In the genomic region with DNA sequence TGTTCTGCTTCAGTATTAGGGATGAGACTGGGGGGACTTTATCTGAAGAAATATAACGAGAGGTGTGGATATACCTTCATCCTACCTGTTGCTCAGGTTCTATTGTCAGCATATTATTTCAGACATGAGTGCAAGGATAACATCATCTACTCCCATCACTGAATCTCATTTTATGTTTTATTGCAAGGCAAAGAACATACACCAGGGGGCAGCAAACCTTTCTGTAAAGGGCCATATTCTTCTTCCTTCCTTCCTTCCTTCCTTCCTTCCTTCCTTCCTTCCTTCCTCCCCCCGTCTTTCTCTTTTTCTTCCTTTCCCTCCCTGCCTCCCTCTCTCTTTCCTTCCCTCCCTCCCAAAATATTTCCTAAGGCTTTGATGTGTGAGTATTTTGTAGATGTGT, we compare ENCODE assay signal across 29 mouse cellular contexts. TPM values are rescaled to one million over a fixed set of nuclear protein-coding genes. Genes with fewer than 3 reads are reported as not detected.
A peak's percentile ranks its signal among the peaks of the same experiment; 100 is the strongest.
DNase-seq lines count a peak whose midpoint lies in the region; ATAC-seq and TF ChIP-seq lines count a peak whose summit lies in the region.
"Had no signal": no experiment of that assay in that cellular context is flagged by ENCODE, and none has a peak within 500 bp of the region (broad histone marks: within the 10 kb centered on the region; RNA-seq: fewer than 3 reads in every experiment).

No protein-coding gene starts in this region.

- no peak for ATAC-seq in intestine, postnatal 0 days
- no peak for ATAC-seq in intestine, embryonic 15.5 days

- no peaks in the 10 kb centered on the region for H3K9me3 ChIP-seq in intestine, postnatal 0 days (ENCODE audit: control insufficient read depth)
- H3K9me3 ChIP-seq in intestine, embryonic 15.5 days, result no peaks in the 10 kb centered on the region
- H3K9me3 ChIP-seq in MEL (replicated peaks; ENCODE audit: insufficient read depth, low read length), result no peaks in the 10 kb centered on the region
- H3K9me3 ChIP-seq: liver, embryonic 15.5 days had no signal

- no peak overlapping the region for H3K9ac ChIP-seq in intestine, postnatal 0 days (ENCODE audit: low read depth, low read length)
- H3K9ac ChIP-seq in intestine, embryonic 15.5 days, result no peak overlapping the region
- H3K9ac ChIP-seq in MEL (ENCODE audit: control insufficient read depth, low read depth, low read length, poor library complexity, severe bottlenecking), result no peak overlapping the region
- H3K9ac ChIP-seq: limb, embryonic 12.5 days; liver, embryonic 15.5 days had no signal

- H3K4me2 ChIP-seq in intestine, postnatal 0 days (replicated peaks; ENCODE audit: low read depth), result no peak overlapping the region
- H3K4me2 ChIP-seq in intestine, embryonic 15.5 days (replicated peaks), result no peak overlapping the region
- H3K4me2 ChIP-seq: limb, embryonic 12.5 days; liver, embryonic 15.5 days had no signal

- intact Hi-C loops in gastrocnemius, adult 2 months (cut with DNase I), result no loop called here

- TF ChIP-seq EP300 in MEL (IDR thresholded peaks at IDR 0.05; ENCODE audit: low read depth in 1 of 2, low read length in 2 of 2), result no peak

- no peak overlapping the region for H3K27ac ChIP-seq in intestine, postnatal 0 days (ENCODE audit: low read depth, low read length)
- no peak overlapping the region for H3K27ac ChIP-seq in intestine, embryonic 15.5 days
- no peak overlapping the region for H3K27ac ChIP-seq in MEL (ENCODE audit: control insufficient read depth, low read depth, low read length)
- H3K27ac ChIP-seq in gastrocnemius, adult 2 months, result no peak overlapping the region
- H3K27ac ChIP-seq: embryonic facial prominence, embryonic 10.5 days; hindbrain, embryonic 10.5 days; limb, embryonic 12.5 days; liver, embryonic 15.5 days had no signal

- no peaks in the 10 kb centered on the region for H3K27me3 ChIP-seq in intestine, postnatal 0 days (replicated peaks; ENCODE audit: control insufficient read depth, insufficient read depth, low read length)
- no peaks in the 10 kb centered on the region for H3K27me3 ChIP-seq in intestine, embryonic 15.5 days (replicated peaks)
- H3K27me3 ChIP-seq in MEL (ENCODE audit: control insufficient read depth in 1 of 2, insufficient read depth in 2 of 2, low read length in 2 of 2), result no peaks in the 10 kb centered on the region
- H3K27me3 ChIP-seq: limb, embryonic 12.5 days; liver, embryonic 15.5 days; megakaryocyte, embryonic 14.5 days had no signal

- peak; percentile 23 for DNase-seq in 3T3-L1 (ENCODE audit: low read depth, low spot score)
- peak; percentile 30 for DNase-seq in MEL (ENCODE audit: low read depth, low spot score)
- peak; percentile 5 for DNase-seq in induced T-regulatory cell, adult 2 months (ENCODE audit: low read depth)
- DNase-seq in cerebellum, adult 11-12 months, result no peak
- DNase-seq in gastrocnemius, adult 2 months, result no peak
- DNase-seq: adrenal gland, postnatal 25 days; cerebellum, adult 2 months; gastrocnemius, postnatal 36 days; lung, postnatal 14 days; midbrain, embryonic 14.5 days; thymus, postnatal 36 days had no signal

- no peak overlapping the region for H3K4me3 ChIP-seq in intestine, postnatal 0 days (ENCODE audit: low read depth, low read length)
- no peak overlapping the region for H3K4me3 ChIP-seq in intestine, embryonic 15.5 days (replicated peaks)
- no peak overlapping the region for H3K4me3 ChIP-seq in MEL (ENCODE audit: control insufficient read depth in 1 of 2, insufficient read depth in 1 of 2, low read depth in 2 of 2, low read length in 2 of 2)
- no peak overlapping the region for H3K4me3 ChIP-seq in gastrocnemius, adult 2 months
- H3K4me3 ChIP-seq: embryonic facial prominence, embryonic 10.5 days; hindbrain, embryonic 10.5 days; limb, embryonic 12.5 days; liver, embryonic 15.5 days; megakaryocyte, embryonic 14.5 days had no signal

- H3K36me3 ChIP-seq in intestine, postnatal 0 days (ENCODE audit: control insufficient read depth, insufficient read depth), result no peaks in the 10 kb centered on the region
- no peaks in the 10 kb centered on the region for H3K36me3 ChIP-seq in intestine, embryonic 15.5 days
- no peaks in the 10 kb centered on the region for H3K36me3 ChIP-seq in MEL (ENCODE audit: control insufficient read depth in 1 of 2, insufficient read depth in 2 of 2, low read length in 2 of 2)
- H3K36me3 ChIP-seq: embryonic facial prominence, embryonic 10.5 days; G1E; hindbrain, embryonic 10.5 days; limb, embryonic 12.5 days; liver, embryonic 15.5 days had no signal

- H3K4me1 ChIP-seq in intestine, postnatal 0 days (replicated peaks; ENCODE audit: control insufficient read depth, insufficient read depth, low read length), result no peaks in the 10 kb centered on the region
- H3K4me1 ChIP-seq in intestine, embryonic 15.5 days (replicated peaks), result no peaks in the 10 kb centered on the region
- H3K4me1 ChIP-seq in MEL (ENCODE audit: control insufficient read depth in 1 of 2, insufficient read depth in 2 of 2, low read length in 2 of 2), result no peaks in the 10 kb centered on the region
- H3K4me1 ChIP-seq: embryonic facial prominence, embryonic 10.5 days; hindbrain, embryonic 10.5 days; limb, embryonic 12.5 days; liver, embryonic 15.5 days; megakaryocyte, embryonic 14.5 days had no signal

- TF ChIP-seq POLR2A in MEL (IDR thresholded peaks at IDR 0.05; ENCODE audit: control insufficient read depth in 1 of 2, insufficient read depth in 1 of 2, low read depth in 1 of 2, low read length in 2 of 2, poor library complexity in 1 of 2), result no peak

- WGBS in intestine, postnatal 0 days, result 48% methylated on average over 2 of the region's 2 CpGs
- 38% methylated on average over 2 of the region's 2 CpGs for WGBS in intestine, embryonic 15.5 days

- H3K79me2 ChIP-seq in MEL (ENCODE audit: control insufficient read depth, insufficient read depth, low read length, poor library complexity), result no peaks in the 10 kb centered on the region

- TF ChIP-seq CTCF in intestine, postnatal 0 days (IDR thresholded peaks at IDR 0.05; ENCODE audit: low read depth), result peak; percentile 21; the same call in 1 of the 2 replicates
- TF ChIP-seq CTCF in MEL (IDR thresholded peaks at IDR 0.05 in 2 of 3, conservative IDR thresholded peaks at IDR 0.05 in 1 of 3; ENCODE audit: control insufficient read depth in 1 of 3, insufficient read depth in 1 of 3, low read depth in 2 of 3, low read length in 3 of 3, poor library complexity in 1 of 3, severe bottlenecking in 1 of 3), result peak in 2 of 3 experiments; percentile 53 to 75; a peak in 3 of 6 replicates
- TF ChIP-seq CTCF in gastrocnemius, adult 2 months (IDR thresholded peaks at IDR 0.05), result no peak

- peak; percentile 79 for TF ChIP-seq RAD21 in MEL (IDR thresholded peaks at IDR 0.05; ENCODE audit: low read depth, low read length)

TF ChIP-seq in MEL, 35 proteins besides CTCF, POLR2A, EP300 and RAD21:
- TF ChIP-seq SIN3A (IDR thresholded peaks at IDR 0.05; ENCODE audit: low read length) (no peak), ZNF384 (IDR thresholded peaks at IDR 0.05; ENCODE audit: low read depth, low read length) (no peak), GABPA (IDR thresholded peaks at IDR 0.05; ENCODE audit: low read depth, low read length) (no peak), TBP (IDR thresholded peaks at IDR 0.05; ENCODE audit: low read depth, low read length) (no peak), POLR2AphosphoS2 (IDR thresholded peaks at IDR 0.05; ENCODE audit: low read length) (no peak), ZC3H11A (IDR thresholded peaks at IDR 0.05; ENCODE audit: low read depth, low read length) (peak; percentile 78), CHD1 (IDR thresholded peaks at IDR 0.05; ENCODE audit: low read depth, low read length) (no peak), UBTF (IDR thresholded peaks at IDR 0.05; ENCODE audit: borderline replicate concordance, insufficient read depth, low read depth, low read length) (no peak), SMC3 (IDR thresholded peaks at IDR 0.05; ENCODE audit: low read depth, low read length) (peak; percentile 96), MYC (IDR thresholded peaks at IDR 0.05; ENCODE audit: low read depth, low read length) (no peak), KAT2A (conservative IDR thresholded peaks at IDR 0.05; ENCODE audit: low read depth, low read length) (no peak), NELFE (IDR thresholded peaks at IDR 0.05; ENCODE audit: low read depth, low read length) (no peak), MEF2A (IDR thresholded peaks at IDR 0.05; ENCODE audit: extremely low read depth, insufficient replicate concordance, low read depth, low read length, poor library complexity, severe bottlenecking) (no peak), TAL1 (IDR thresholded peaks at IDR 0.05; ENCODE audit: low read length) (no peak)

RNA-seq across cellular contexts. Expression of gene Ctsj, which starts 8.2 kb away (rescaled TPM):
- not detected in 2 replicates for polyA plus RNA-seq in intestine, postnatal 0 days (2015; fragmentation: Nextera tagmentation; extraction: Ambion mirVana)
- not detected in 2 replicates for polyA plus RNA-seq in intestine, embryonic 15.5 days (2015; fragmentation: Nextera tagmentation; extraction: Ambion mirVana)
- total RNA-seq in MEL (2012; rRNA removed), result 0.20 and 0.46 TPM in 2 replicates
- under 1 TPM in 1 of 2 experiments, not detected in 1; 0.18 TPM for polyA plus RNA-seq in MEL (2012; ENCODE audit: insufficient read depth in 1 of 2, insufficient read length in 2 of 2, low read depth in 1 of 2, low replicate concordance in 2 of 2, missing spikeins in 1 of 2)
- not detected for total RNA-seq in gastrocnemius, adult 2 months (2021)
- total RNA-seq: adrenal gland, postnatal 25 days; G1E; gastrocnemius, postnatal 36 days; layer of hippocampus, postnatal 14 days; left cerebral cortex, postnatal 10 days had no signal
- polyA plus RNA-seq: C2C12; embryonic facial prominence, embryonic 10.5 days; forebrain, embryonic 11.5 days; G1E; heart, postnatal 0 days; hindbrain, embryonic 10.5 days; kidney, embryonic 14.5 days; large intestine, adult 2 months; limb, embryonic 12.5 days; liver, embryonic 15.5 days; midbrain, embryonic 14.5 days; neural tube, embryonic 14.5 days; small intestine, adult 2 months; testis, adult 2 months had no signal

RNA-seq across cellular contexts. Expression of gene Ctsq, which starts 42.8 kb away (rescaled TPM):
- polyA plus RNA-seq in intestine, postnatal 0 days (2015; fragmentation: Nextera tagmentation; extraction: Ambion mirVana), result not detected in 2 replicates
- polyA plus RNA-seq in intestine, embryonic 15.5 days (2015; fragmentation: Nextera tagmentation; extraction: Ambion mirVana), result not detected in 2 replicates
- total RNA-seq in MEL (2012; rRNA removed), result not detected in 2 replicates
- not detected for polyA plus RNA-seq in MEL (2012; ENCODE audit: insufficient read depth in 1 of 2, insufficient read length in 2 of 2, low read depth in 1 of 2, low replicate concordance in 2 of 2, missing spikeins in 1 of 2)
- not detected for total RNA-seq in gastrocnemius, adult 2 months (2021)
- total RNA-seq: adrenal gland, postnatal 25 days; G1E; gastrocnemius, postnatal 36 days; layer of hippocampus, postnatal 14 days; left cerebral cortex, postnatal 10 days had no signal
- polyA plus RNA-seq: C2C12; cerebellum, adult 2 months; embryonic facial prominence, embryonic 10.5 days; forebrain, embryonic 11.5 days; G1E; heart, postnatal 0 days; hindbrain, embryonic 10.5 days; kidney, embryonic 14.5 days; large intestine, adult 2 months; limb, embryonic 12.5 days; liver, embryonic 15.5 days; midbrain, embryonic 14.5 days; neural tube, embryonic 14.5 days; small intestine, adult 2 months; testis, adult 2 months had no signal

RNA-seq across cellular contexts. Expression of gene Tpbpa, which starts 55.8 kb away (rescaled TPM):
- not detected in 2 replicates for polyA plus RNA-seq in intestine, postnatal 0 days (2015; fragmentation: Nextera tagmentation; extraction: Ambion mirVana)
- polyA plus RNA-seq in intestine, embryonic 15.5 days (2015; fragmentation: Nextera tagmentation; extraction: Ambion mirVana), result not detected in 2 replicates
- total RNA-seq in MEL (2012; rRNA removed), result not detected in 2 replicates
- polyA plus RNA-seq in MEL (2012; ENCODE audit: insufficient read depth in 1 of 2, insufficient read length in 2 of 2, low read depth in 1 of 2, low replicate concordance in 2 of 2, missing spikeins in 1 of 2), result not detected
- total RNA-seq in gastrocnemius, adult 2 months (2021), result not detected
- total RNA-seq: adrenal gland, postnatal 25 days; gastrocnemius, postnatal 36 days; layer of hippocampus, postnatal 14 days; left cerebral cortex, postnatal 10 days had no signal
- polyA plus RNA-seq: C2C12; embryonic facial prominence, embryonic 10.5 days; forebrain, embryonic 11.5 days; G1E; heart, postnatal 0 days; hindbrain, embryonic 10.5 days; kidney, embryonic 14.5 days; large intestine, adult 2 months; limb, embryonic 12.5 days; liver, embryonic 15.5 days; midbrain, embryonic 14.5 days; neural tube, embryonic 14.5 days; small intestine, adult 2 months; testis, adult 2 months had no signal

Comparison
In these comparisons a context has a peak if more than half of its experiments do, and no peak if none do; other contexts are left out.
1. DNase-seq: peak in 3T3-L1 (single experiment), MEL (single experiment) and induced T-regulatory cell, adult 2 months (single experiment); none in cerebellum, adult 11-12 months (single experiment) and gastrocnemius, adult 2 months (single experiment).